Mouse (Mus musculus): Measurements from ENCODE around the gene Hadh. TPM values are rescaled to one million over a fixed set of nuclear protein-coding genes. Genes with fewer than 3 reads are reported as not detected.
A peak's percentile ranks its signal among the peaks of the same experiment; 100 is the strongest.

The Hadh gene
- polyA plus RNA-seq, 1 experiment from 2014 or later: 113 TPM

DNA sequence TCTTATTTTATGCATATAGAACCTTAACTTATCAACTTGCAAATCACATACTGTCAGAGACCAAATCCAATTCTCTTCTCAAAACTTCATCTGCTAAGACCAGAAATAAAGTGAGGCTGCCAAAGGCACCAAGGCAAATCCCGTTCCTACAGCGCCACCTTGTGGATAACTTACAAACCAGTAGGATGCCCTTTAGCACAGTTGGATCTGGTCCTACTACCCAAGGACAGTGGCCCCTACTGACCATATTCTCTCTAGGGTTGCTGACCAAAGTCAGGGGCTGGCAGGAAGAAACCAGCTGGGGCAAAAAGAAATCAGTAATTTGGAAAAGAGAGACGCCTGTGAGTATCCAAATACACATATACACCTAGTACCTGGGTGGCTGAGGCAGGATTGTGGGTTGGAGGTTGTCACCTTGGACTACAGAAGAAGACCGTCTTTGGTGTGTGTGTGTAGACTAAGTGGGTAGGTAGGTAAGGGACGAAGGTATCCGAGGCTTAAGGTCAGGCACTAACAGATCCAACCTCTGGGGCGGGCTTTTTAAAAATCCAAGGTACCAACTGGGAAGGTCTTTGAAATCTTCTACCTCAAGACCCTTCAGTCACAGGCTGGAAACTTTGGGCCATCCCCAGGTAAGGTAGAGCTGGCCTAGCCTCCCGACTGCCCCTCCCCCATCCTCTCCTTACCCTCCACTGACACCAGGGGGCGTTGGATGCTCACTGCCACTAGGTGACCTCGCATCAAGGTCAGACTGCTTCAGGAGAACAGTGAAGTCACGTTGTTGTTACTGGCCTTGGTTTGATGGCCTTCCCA is 25.9 kb downstream of the Hadh start:
- no peak for DNase-seq (ENCODE audit: low spot score)
- 55% methylated on average over 11 of the region's 11 CpGs for WGBS
- peaks cover 61% of the 10 kb centered on the region for H3K36me3 ChIP-seq
- H3K27me3 ChIP-seq (ENCODE audit: insufficient read depth, poor library complexity, severe bottlenecking): no peaks in the 10 kb centered on the region
- peak overlapping the region; percentile 43; the same call in 1 of the 2 replicates for H3K27ac ChIP-seq
- peaks cover 25% of the 10 kb centered on the region for H3K4me1 ChIP-seq
- no peaks in the 10 kb centered on the region for H3K9me3 ChIP-seq
- H3K4me3 ChIP-seq: no peak overlapping the region

DNA sequence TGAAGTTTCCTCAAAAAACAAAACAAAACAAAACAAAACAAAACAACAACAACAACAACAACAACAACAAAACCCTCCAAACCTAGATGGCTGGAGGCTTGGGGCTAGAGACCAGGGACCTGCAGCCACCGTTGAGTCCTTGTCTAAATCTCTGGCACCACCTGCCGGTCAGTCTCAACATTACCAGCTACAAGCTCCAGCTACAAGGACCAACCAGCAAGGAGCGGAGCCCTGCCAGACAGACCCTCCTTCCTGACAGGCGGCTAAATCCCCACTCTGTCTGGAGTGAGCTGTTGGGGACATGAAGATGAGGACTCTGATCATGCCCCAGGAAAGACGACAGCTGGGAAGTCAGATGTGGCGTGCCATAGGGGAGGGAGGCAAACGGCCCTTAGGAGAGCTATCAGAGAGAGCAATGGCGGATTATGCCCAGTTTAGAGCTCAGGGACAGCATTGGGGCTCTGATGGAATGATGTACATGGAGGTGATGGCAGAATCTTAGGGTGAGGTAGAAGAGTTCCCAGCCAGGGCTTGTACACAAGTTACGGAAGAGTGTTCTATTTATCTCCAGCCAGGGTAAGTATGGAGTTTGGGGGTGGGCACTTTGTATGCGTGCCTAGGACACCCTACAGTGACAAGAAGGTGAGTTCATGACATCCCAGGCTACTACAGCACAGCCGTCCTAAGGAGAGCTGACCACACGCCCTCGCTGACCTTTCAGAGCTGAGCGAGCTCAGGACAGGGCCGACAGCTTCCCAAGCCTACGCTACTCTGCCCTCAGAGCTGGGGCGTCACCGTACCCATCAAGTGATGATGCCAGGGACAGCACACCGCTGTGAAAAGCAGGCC is 33.9 kb downstream of the Hadh start:
- 56% methylated on average over 19 of the region's 19 CpGs for WGBS
- Histone ChIP-seq H3K4me1 (peaks cover 12% of the 10 kb centered on the region), H3K27ac (no peak overlapping the region), H3K36me3 (peaks cover 67% of the 10 kb centered on the region), H3K27me3 (ENCODE audit: insufficient read depth, poor library complexity, severe bottlenecking) (no peaks in the 10 kb centered on the region), H3K9me3 (no peaks in the 10 kb centered on the region), H3K4me3 (no peak overlapping the region)
- DNase-seq (ENCODE audit: low spot score): peak; percentile 92

DNA sequence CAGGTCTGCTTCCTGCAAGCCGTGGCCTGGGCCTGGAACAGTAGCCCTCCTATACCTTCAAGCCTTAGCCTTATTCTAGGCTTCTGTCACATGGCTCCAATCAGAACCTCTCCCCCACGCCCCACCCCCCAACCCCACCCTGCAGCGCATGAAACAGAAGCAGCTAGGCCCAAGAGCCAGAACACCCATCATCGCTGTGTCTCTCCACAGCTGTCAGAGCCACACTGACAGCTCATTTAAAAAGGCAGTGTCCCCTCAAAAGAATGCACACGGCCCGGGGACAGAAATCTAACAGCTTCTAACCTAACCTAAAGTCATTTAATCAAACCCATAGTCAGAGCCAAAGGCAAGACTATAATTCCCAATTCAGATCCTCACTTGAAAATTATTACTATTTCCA is 34.8 kb downstream of the Hadh start:
- Histone ChIP-seq H3K27me3 (ENCODE audit: insufficient read depth, poor library complexity, severe bottlenecking) (no peaks in the 10 kb centered on the region), H3K27ac (no peak overlapping the region), H3K4me1 (peaks cover 12% of the 10 kb centered on the region), H3K9me3 (no peaks in the 10 kb centered on the region), H3K36me3 (peaks cover 64% of the 10 kb centered on the region), H3K4me3 (no peak overlapping the region)
- DNase-seq (ENCODE audit: low spot score): no peak
- 81% methylated on average over 6 of the region's 6 CpGs for WGBS

DNA sequence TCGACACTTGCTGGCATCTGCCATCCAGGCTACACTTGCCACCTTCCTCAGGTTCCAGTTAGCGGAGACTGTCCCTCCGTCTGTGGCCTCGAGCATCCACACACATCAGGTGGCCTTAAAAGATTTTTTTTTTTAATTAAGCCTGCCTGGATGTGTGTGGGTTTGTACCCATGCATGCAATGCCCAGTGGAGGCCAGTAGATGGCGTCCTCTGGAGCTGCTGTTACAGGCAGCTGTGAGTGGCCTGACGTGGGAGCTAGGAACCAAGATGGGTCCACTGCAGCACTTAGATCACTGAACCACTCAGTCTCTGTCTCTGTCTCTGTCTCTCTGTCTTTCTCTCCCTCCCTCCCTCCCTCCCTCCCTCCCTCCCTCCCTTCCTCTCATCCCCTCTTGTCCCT is 43.8 kb downstream of the Hadh start:
- H3K9me3 ChIP-seq: no peaks in the 10 kb centered on the region
- DNase-seq (ENCODE audit: low spot score): no peak
- H3K36me3 ChIP-seq: peaks cover 31% of the 10 kb centered on the region; the same call in 1 of the 2 replicates
- 66% methylated on average over 6 of the region's 6 CpGs for WGBS
- no peaks in the 10 kb centered on the region for H3K4me1 ChIP-seq
- no peak overlapping the region for H3K4me3 ChIP-seq
- no peak overlapping the region for H3K27ac ChIP-seq
- H3K27me3 ChIP-seq (ENCODE audit: insufficient read depth, poor library complexity, severe bottlenecking): no peaks in the 10 kb centered on the region

DNA sequence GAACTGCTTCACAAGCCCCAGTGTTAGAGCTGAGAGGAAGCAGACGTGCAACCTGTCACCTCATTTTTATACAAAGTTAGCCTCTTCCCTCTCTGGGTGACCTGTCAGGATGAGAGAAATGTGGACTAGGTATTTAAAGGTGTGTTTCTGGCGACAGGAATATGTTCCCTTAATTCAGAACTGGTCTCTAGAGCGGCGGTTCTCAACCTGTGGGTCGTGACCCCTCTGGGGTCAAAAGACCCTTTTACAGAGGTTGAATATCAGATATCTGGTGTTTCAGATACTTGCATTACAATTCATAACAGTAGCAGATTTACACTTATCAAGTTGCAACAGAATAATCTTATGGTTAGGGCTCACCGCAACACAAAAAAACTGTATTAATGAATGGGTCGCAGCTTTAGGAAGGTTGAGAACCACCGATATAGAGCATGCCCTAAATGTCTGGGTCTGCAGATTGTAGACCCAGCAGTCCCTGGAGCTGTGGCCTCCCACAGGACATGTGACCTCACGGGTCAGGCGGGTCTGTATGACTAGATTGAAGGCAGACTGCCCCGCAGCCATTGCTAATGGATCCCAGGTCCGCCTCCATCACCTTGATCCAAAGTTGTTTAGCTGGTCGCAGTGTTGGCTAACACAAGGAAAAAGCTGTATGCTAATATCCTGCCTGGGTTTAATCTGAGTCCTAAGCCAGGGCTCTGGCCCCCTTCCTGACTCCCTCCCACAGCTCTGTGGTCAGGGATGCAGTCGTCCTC is 53.1 kb downstream of the Hadh start:
- Histone ChIP-seq H3K27me3 (ENCODE audit: insufficient read depth, poor library complexity, severe bottlenecking) (no peaks in the 10 kb centered on the region), H3K27ac (no peak overlapping the region; the same call in 1 of the 2 replicates), H3K36me3 (0 out of 2 replicates have a peak, but pooled peaks cover 4% of the 10 kb centered on the region), H3K4me3 (no peak overlapping the region), H3K9me3 (no peaks in the 10 kb centered on the region), H3K4me1 (peaks cover 17% of the 10 kb centered on the region)
- WGBS: 86% methylated on average over 14 of the region's 14 CpGs
- no peak for DNase-seq (ENCODE audit: low spot score)

DNA sequence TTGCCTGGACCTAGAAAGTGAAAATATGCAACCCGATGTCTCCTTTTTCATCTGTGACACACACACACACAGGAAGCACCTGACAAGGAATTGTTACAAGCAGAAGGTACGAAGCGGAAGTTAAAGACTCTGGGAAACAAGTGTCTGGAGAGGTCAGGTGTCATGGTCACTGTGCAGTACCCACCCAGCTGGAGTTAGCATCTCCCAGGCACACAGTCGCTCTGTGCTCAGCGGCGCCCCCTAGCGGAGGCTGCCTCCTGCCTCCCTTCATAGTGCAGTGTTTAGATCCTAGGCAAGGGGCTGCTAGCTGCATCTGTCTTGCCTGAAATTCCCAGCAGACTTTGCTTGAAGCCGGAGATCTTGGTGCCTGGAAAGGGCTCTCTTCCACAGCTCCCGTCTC is 57.1 kb downstream of the Hadh start:
- H3K27ac ChIP-seq: no peak overlapping the region
- H3K4me1 ChIP-seq: peaks cover 22% of the 10 kb centered on the region
- no peak for DNase-seq (ENCODE audit: low spot score)
- peaks cover 10% of the 10 kb centered on the region; the same call in 1 of the 2 replicates for H3K36me3 ChIP-seq
- WGBS: 61% methylated on average over 9 of the region's 9 CpGs
- no peaks in the 10 kb centered on the region for H3K27me3 ChIP-seq (ENCODE audit: insufficient read depth, poor library complexity, severe bottlenecking)
- no peaks in the 10 kb centered on the region for H3K9me3 ChIP-seq
- H3K4me3 ChIP-seq: no peak overlapping the region

DNA sequence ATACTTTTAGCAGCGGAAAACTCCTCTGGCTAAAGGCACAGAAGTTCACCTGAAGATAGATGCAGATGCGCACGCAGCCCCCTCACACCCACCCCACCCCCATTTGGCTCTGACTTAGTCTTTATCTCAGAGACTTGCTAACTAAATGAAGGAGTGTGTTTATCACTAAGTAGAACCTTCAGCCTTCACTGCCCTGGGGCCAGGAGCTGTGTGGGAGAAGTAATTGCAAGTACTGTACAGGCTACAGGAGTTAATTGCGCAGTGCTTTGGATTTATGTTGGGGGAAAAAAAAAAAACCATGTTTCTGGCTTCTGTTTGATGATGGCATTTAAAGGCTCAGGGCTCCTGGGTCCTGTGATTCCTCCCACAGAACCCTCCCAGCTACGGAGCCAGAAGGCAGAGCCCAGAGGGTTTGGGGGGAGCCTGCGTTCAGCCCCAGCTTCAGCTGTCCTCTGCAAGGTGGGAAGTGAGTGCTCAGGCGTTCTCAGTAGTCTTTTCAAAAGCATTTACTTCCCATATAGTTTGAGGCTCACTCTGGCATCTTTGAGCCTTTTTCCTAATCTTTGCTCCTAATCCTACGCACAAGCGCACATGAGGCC is 57.7 kb downstream of the Hadh start:
- Histone ChIP-seq H3K27me3 (ENCODE audit: insufficient read depth, poor library complexity, severe bottlenecking) (no peaks in the 10 kb centered on the region), H3K36me3 (peaks cover 10% of the 10 kb centered on the region; the same call in 1 of the 2 replicates), H3K4me3 (no peak overlapping the region), H3K9me3 (no peaks in the 10 kb centered on the region), H3K27ac (no peak overlapping the region), H3K4me1 (peaks cover 15% of the 10 kb centered on the region)
- no peak for DNase-seq (ENCODE audit: low spot score)
- 78% methylated on average over 9 of the region's 9 CpGs for WGBS

DNA sequence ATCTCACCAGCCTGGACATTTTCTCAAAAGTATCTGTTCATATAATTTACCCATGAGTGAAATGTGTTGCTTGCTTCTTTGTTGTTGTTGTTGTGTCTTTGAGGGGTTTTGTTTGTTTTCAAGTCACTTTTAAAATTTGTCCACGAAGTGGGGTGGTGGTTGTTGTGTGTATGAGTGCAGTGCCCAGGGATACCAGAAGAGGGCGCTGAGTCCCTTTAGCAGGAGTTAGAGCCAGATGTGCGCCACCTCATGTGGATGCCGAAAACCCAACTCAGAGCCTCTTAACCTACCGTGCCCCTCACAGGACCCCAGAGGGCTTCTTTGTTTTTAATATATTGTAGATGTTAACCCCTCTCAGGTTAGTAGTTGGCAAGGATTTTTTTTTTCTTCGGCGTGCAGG is 59.7 kb downstream of the Hadh start:
- Histone ChIP-seq H3K36me3 (peaks cover 17% of the 10 kb centered on the region; the same call in 1 of the 2 replicates), H3K27me3 (ENCODE audit: insufficient read depth, poor library complexity, severe bottlenecking) (no peaks in the 10 kb centered on the region), H3K9me3 (no peaks in the 10 kb centered on the region), H3K4me1 (peaks cover 14% of the 10 kb centered on the region; the same call in 1 of the 2 replicates), H3K27ac (no peak overlapping the region), H3K4me3 (no peak overlapping the region)
- 86% methylated on average over 7 of the region's 7 CpGs for WGBS
- no peak for DNase-seq (ENCODE audit: low spot score)

DNA sequence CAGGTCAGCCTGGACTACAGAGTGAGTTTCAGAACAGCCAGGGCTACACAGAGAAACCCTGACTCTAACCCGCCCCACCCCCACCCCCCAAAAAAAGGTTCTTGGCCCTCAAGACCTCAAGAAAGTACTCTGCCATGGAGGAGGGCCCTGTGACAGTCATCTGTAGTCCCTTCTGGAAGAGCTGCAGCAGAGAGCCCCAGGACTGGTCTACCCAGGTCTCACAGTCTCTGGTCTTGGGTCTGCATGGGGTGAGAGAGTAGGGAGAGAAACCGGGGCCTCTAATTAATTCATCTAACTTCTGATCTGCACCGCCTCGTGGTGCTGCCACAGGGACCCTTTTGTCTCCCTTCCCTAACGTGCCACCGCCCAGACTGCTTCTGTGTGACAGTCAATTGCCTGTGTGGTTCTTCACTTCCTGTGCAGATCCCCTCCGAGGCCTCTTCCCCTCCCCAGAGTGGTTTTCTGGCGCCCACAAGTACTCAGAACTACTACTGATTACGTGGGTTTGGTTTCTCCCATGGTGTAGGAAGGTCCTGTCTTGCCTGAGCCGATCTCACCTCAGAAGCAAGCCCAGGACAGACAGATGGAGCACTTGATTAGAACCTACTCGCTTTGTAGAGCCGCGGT is 63.5 kb downstream of the Hadh start:
- peaks cover 26% of the 10 kb centered on the region; the same call in 1 of the 2 replicates for H3K36me3 ChIP-seq
- H3K27ac ChIP-seq: no peak overlapping the region
- no peaks in the 10 kb centered on the region for H3K27me3 ChIP-seq (ENCODE audit: insufficient read depth, poor library complexity, severe bottlenecking)
- H3K4me1 ChIP-seq: peaks cover 9% of the 10 kb centered on the region; the same call in 1 of the 2 replicates
- no peak for DNase-seq (ENCODE audit: low spot score)
- H3K9me3 ChIP-seq: no peaks in the 10 kb centered on the region
- WGBS: 80% methylated on average over 13 of the region's 13 CpGs
- no peak overlapping the region for H3K4me3 ChIP-seq

DNA sequence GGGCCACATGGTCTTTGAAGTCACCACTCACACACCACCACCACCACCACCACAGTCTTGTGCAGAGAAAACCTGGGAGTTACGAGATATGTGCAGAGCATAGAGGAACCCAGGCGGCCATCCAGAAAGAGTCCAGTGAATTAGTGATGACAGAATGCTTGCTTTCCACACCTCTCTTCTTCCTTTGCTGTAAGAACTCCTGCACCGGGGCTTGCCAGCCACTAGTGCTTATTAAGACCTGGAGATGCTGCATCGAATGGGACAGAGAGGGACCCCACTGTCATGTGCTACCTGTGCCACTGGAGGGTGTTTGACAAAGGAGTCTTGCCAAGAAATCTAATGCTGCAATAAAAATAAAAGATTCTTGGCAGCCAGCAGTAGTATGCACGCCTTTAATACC is 64.1 kb downstream of the Hadh start:
- no peak for DNase-seq (ENCODE audit: low spot score)
- WGBS: 82% methylated on average over 5 of the region's 5 CpGs
- Histone ChIP-seq H3K27ac (no peak overlapping the region), H3K27me3 (ENCODE audit: insufficient read depth, poor library complexity, severe bottlenecking) (no peaks in the 10 kb centered on the region), H3K4me1 (peaks cover 4% of the 10 kb centered on the region; the same call in 1 of the 2 replicates), H3K4me3 (no peak overlapping the region), H3K36me3 (peaks cover 26% of the 10 kb centered on the region; the same call in 1 of the 2 replicates), H3K9me3 (no peaks in the 10 kb centered on the region)

DNA sequence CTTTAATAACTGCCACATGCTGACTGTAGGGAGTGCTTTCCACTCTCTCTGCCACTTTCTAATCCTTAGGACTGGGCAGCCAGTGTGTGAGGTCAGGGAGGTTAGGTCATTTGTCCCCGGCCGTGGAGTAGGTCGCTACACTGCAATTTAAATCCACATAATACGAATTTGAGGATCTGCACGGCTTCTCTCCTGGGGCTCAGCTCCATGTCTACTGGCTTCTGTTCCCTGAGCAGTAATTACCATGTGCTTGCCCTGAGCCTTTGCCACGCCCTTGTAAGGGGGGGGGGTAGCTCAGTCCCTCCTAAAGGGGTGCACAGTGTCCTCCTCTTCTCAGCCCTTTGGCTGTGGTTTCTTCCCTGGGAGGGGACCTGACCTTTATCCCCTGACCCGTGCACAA is 69.6 kb downstream of the Hadh start:
- H3K27ac ChIP-seq: no peak overlapping the region
- 83% methylated on average over 7 of the region's 7 CpGs for WGBS
- no peak for DNase-seq (ENCODE audit: low spot score)

More for the DNA sequence above, 69.6 kb downstream of the Hadh start:
- Histone ChIP-seq H3K4me3 (no peak overlapping the region), H3K27me3 (ENCODE audit: insufficient read depth, poor library complexity, severe bottlenecking) (no peaks in the 10 kb centered on the region), H3K9me3 (no peaks in the 10 kb centered on the region), H3K36me3 (peaks cover 17% of the 10 kb centered on the region; the same call in 1 of the 2 replicates), H3K4me1 (0 out of 2 replicates have a peak, but pooled peaks cover 6% of the 10 kb centered on the region)

All from heart, embryonic 10.5 days (tissue).